Mouse (Mus musculus): Measurements from ENCODE around the gene Tsacc. TPM values are rescaled to one million over a fixed set of nuclear protein-coding genes. Genes with fewer than 3 reads are reported as not detected.

Gene Tsacc
- polyA plus RNA-seq, 1 experiment from 2014 or later: 14.0 TPM

GRCm38 (mm10) chr3:88244071-88244470 is 52.7 kb downstream of the Tsacc start:
- Histone ChIP-seq H3K4me3 (no peak overlapping the region), H3K27me3 (ENCODE audit: insufficient read depth, poor library complexity, severe bottlenecking) (peaks cover 96% of the 10 kb centered on the region), H3K36me3 (no peaks in the 10 kb centered on the region), H3K4me1 (peaks cover 8% of the 10 kb centered on the region), H3K9me3 (no peaks in the 10 kb centered on the region), H3K27ac (no peak overlapping the region)
- DNase-seq (ENCODE audit: low spot score): no peak
- 5% methylated on average over 2 of the region's 2 CpGs for WGBS

GRCm38 (mm10) chr3:88242531-88242930 is 54.3 kb downstream of the Tsacc start:
- no peaks in the 10 kb centered on the region for H3K36me3 ChIP-seq
- H3K4me1 ChIP-seq: peaks cover 12% of the 10 kb centered on the region
- no peaks in the 10 kb centered on the region for H3K9me3 ChIP-seq
- 4% methylated on average over 13 of the region's 13 CpGs for WGBS
- H3K27me3 ChIP-seq (ENCODE audit: insufficient read depth, poor library complexity, severe bottlenecking): peaks cover 100% of the 10 kb centered on the region
- no peak overlapping the region for H3K4me3 ChIP-seq
- H3K27ac ChIP-seq: no peak overlapping the region
- no peak for DNase-seq (ENCODE audit: low spot score)

GRCm38 (mm10) chr3:88241045-88241786 is 55.6 kb downstream of the Tsacc start:
- Histone ChIP-seq H3K27me3 (ENCODE audit: insufficient read depth, poor library complexity, severe bottlenecking) (peaks cover 100% of the 10 kb centered on the region), H3K4me3 (peak overlapping the region; percentile 45), H3K27ac (no peak overlapping the region), H3K9me3 (no peaks in the 10 kb centered on the region), H3K36me3 (no peaks in the 10 kb centered on the region), H3K4me1 (peaks cover 14% of the 10 kb centered on the region)
- WGBS: 4% methylated on average over 46 of the region's 48 CpGs
- no peak for DNase-seq (ENCODE audit: low spot score)

- Histone ChIP-seq H3K27ac (no peak overlapping the region), H3K9me3 (no peaks in the 10 kb centered on the region), H3K36me3 (no peaks in the 10 kb centered on the region), H3K27me3 (ENCODE audit: insufficient read depth, poor library complexity, severe bottlenecking) (peaks cover 96% of the 10 kb centered on the region), H3K4me1 (peaks cover 14% of the 10 kb centered on the region), H3K4me3 (no peak overlapping the region)
- 54% methylated on average over 4 of the region's 4 CpGs for WGBS
- DNase-seq (ENCODE audit: low spot score): no peak
Measured at GRCm38 (mm10) chr3:88239446-88239845, 57.4 kb downstream of the Tsacc start.

- H3K4me3 ChIP-seq: no peak overlapping the region
- H3K4me1 ChIP-seq: peaks cover 14% of the 10 kb centered on the region
- no peaks in the 10 kb centered on the region for H3K36me3 ChIP-seq
- no peak for DNase-seq (ENCODE audit: low spot score)
- 44% methylated on average over 8 of the region's 8 CpGs for WGBS
- H3K27ac ChIP-seq: no peak overlapping the region
- peaks cover 94% of the 10 kb centered on the region for H3K27me3 ChIP-seq (ENCODE audit: insufficient read depth, poor library complexity, severe bottlenecking)
- H3K9me3 ChIP-seq: no peaks in the 10 kb centered on the region
Measured at GRCm38 (mm10) chr3:88238866-88239391, 57.9 kb downstream of the Tsacc start.

GRCm38 (mm10) chr3:88237556-88238194 is 59.1 kb downstream of the Tsacc start:
- Histone ChIP-seq H3K4me1 (peaks cover 14% of the 10 kb centered on the region), H3K27me3 (ENCODE audit: insufficient read depth, poor library complexity, severe bottlenecking) (peaks cover 94% of the 10 kb centered on the region), H3K36me3 (no peaks in the 10 kb centered on the region), H3K27ac (no peak overlapping the region), H3K4me3 (0 out of 2 replicates have a peak overlapping the region, but pooled peaks have one; percentile 16), H3K9me3 (no peaks in the 10 kb centered on the region)
- 8% methylated on average over 10 of the region's 10 CpGs for WGBS
- no peak for DNase-seq (ENCODE audit: low spot score)

GRCm38 (mm10) chr3:88237161-88237555 is 59.6 kb downstream of the Tsacc start:
- H3K9me3 ChIP-seq: no peaks in the 10 kb centered on the region
- DNase-seq (ENCODE audit: low spot score): no peak

GRCm38 (mm10) chr3:88235616-88236015 is 61.2 kb downstream of the Tsacc start:
- H3K27me3 ChIP-seq (ENCODE audit: insufficient read depth, poor library complexity, severe bottlenecking): peaks cover 94% of the 10 kb centered on the region
- 58% methylated on average over 2 of the region's 2 CpGs for WGBS
- no peaks in the 10 kb centered on the region for H3K36me3 ChIP-seq
- no peak for DNase-seq (ENCODE audit: low spot score)
- no peak overlapping the region for H3K4me3 ChIP-seq
- H3K9me3 ChIP-seq: no peaks in the 10 kb centered on the region
- H3K4me1 ChIP-seq: peaks cover 15% of the 10 kb centered on the region
- H3K27ac ChIP-seq: no peak overlapping the region

More at GRCm38 (mm10) chr3:88237161-88237555, 59.6 kb downstream of the Tsacc start:
- peaks cover 94% of the 10 kb centered on the region for H3K27me3 ChIP-seq (ENCODE audit: insufficient read depth, poor library complexity, severe bottlenecking)
- no peak overlapping the region for H3K4me3 ChIP-seq
- H3K27ac ChIP-seq: no peak overlapping the region
- peaks cover 16% of the 10 kb centered on the region for H3K4me1 ChIP-seq
- no peaks in the 10 kb centered on the region for H3K36me3 ChIP-seq
- 18% methylated on average over 6 of the region's 6 CpGs for WGBS

- Histone ChIP-seq H3K27ac (no peak overlapping the region), H3K36me3 (no peaks in the 10 kb centered on the region), H3K4me3 (no peak overlapping the region), H3K4me1 (peaks cover 16% of the 10 kb centered on the region), H3K9me3 (no peaks in the 10 kb centered on the region), H3K27me3 (ENCODE audit: insufficient read depth, poor library complexity, severe bottlenecking) (peaks cover 94% of the 10 kb centered on the region)
- DNase-seq (ENCODE audit: low spot score): no peak
- WGBS: 14% methylated on average over 3 of the region's 3 CpGs
Measured at GRCm38 (mm10) chr3:88235216-88235615, 61.6 kb downstream of the Tsacc start.

GRCm38 (mm10) chr3:88234041-88234440 is 62.8 kb downstream of the Tsacc start:
- no peaks in the 10 kb centered on the region for H3K9me3 ChIP-seq
- DNase-seq (ENCODE audit: low spot score): no peak
- H3K4me3 ChIP-seq: no peak overlapping the region
- H3K27ac ChIP-seq: no peak overlapping the region
- no peaks in the 10 kb centered on the region for H3K36me3 ChIP-seq
- peaks cover 16% of the 10 kb centered on the region for H3K4me1 ChIP-seq
- peaks cover 93% of the 10 kb centered on the region for H3K27me3 ChIP-seq (ENCODE audit: insufficient read depth, poor library complexity, severe bottlenecking)
- 67% methylated on average over 8 of the region's 8 CpGs for WGBS

GRCm38 (mm10) chr3:88232851-88233649 is 63.7 kb downstream of the Tsacc start:
- no peak for DNase-seq (ENCODE audit: low spot score)
- 23% methylated on average over 7 of the region's 7 CpGs for WGBS
- Histone ChIP-seq H3K36me3 (no peaks in the 10 kb centered on the region), H3K9me3 (no peaks in the 10 kb centered on the region), H3K4me1 (peaks cover 16% of the 10 kb centered on the region), H3K4me3 (no peak overlapping the region), H3K27ac (no peak overlapping the region), H3K27me3 (ENCODE audit: insufficient read depth, poor library complexity, severe bottlenecking) (peaks cover 93% of the 10 kb centered on the region)
